Mouse (Mus musculus) MEL (cell line): ENCODE results near the gene BC005537.

ENCODE experiments used
- CTCF ChIP-seq, 3 experiments: IDR thresholded peaks in 2 of 3; conservative IDR thresholded peaks in 1 of 3; 2 replicates each; pipeline ENCODE4 v1.5.1; 2011 to 2012; ENCODE audit warnings: low read length in 3 of 3, low read depth in 2 of 3, mild to moderate bottlenecking in 2 of 3, improper control_type of control experiment in 1 of 3, inconsistent platforms in 1 of 3, mixed read lengths in 1 of 3, moderate library complexity in 1 of 3; ENCODE audit not compliant: control insufficient read depth in 1 of 3, insufficient read depth in 1 of 3, poor library complexity in 1 of 3, severe bottlenecking in 1 of 3
- EP300 ChIP-seq, 2 experiments: IDR thresholded peaks; 2 replicates each; pipeline ENCODE4 v1.6.1; 2011; ENCODE audit warnings: improper control_type of control experiment in 2 of 2, low read length in 2 of 2, low read depth in 1 of 2, mild to moderate bottlenecking in 1 of 2
- ETS1 ChIP-seq: IDR thresholded peaks from 2 replicates; pipeline ENCODE4 v1.6.1; 2012; ENCODE audit warnings: low read depth, mild to moderate bottlenecking, inconsistent platforms, low read length, improper control_type of control experiment, moderate library complexity
- HCFC1 ChIP-seq: IDR thresholded peaks from 2 replicates; pipeline ENCODE4 v1.6.1; 2012; ENCODE audit warnings: low read depth, mild to moderate bottlenecking, inconsistent platforms, low read length, improper control_type of control experiment, moderate library complexity
- MAX ChIP-seq: IDR thresholded peaks from 2 replicates; pipeline ENCODE4 v1.6.1; 2011; ENCODE audit warnings: low read length, improper control_type of control experiment

DNA sequence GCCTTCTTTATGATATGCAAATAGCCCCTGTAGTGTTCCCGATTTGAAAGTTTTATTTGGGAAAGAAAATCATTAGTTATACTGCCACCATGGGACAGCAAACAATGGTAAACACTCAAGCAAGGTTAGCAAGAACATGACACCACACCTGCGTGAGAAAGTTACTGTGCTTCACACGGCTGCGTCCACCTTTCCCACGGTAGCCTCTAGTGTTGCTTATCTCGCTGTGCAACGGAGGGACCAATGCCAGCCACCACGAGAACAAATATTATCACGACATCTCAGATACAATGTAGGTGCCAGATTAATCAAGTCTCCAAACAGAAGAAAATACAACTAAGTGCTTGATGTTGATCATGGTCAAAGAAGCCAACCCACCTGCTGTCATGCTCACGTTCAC, 42.0 kb upstream of the BC005537 start:
- TF ChIP-seq EP300 (IDR thresholded peaks at IDR 0.05; ENCODE audit: low read depth in 1 of 2, low read length in 2 of 2) (no peak), CTCF (IDR thresholded peaks at IDR 0.05 in 2 of 3, conservative IDR thresholded peaks at IDR 0.05 in 1 of 3; ENCODE audit: control insufficient read depth in 1 of 3, insufficient read depth in 1 of 3, low read depth in 2 of 3, low read length in 3 of 3, poor library complexity in 1 of 3, severe bottlenecking in 1 of 3) (no peak), HCFC1 (no peak), MAX (no peak), ETS1 (no peak)
